Mouse (Mus musculus): ENCODE results near the gene Idi2. TPM values are rescaled to one million over a fixed set of nuclear protein-coding genes. Genes with fewer than 3 reads are reported as not detected.
"Not testable (repeated sequence)": the region's sequence is repeated elsewhere in the genome, so short reads cannot be mapped to it uniquely, and the experiment has no call there.

Idi2 gene
- total and polyA plus RNA-seq, 3 experiments: not detected

GRCm38 (mm10) chr13:8941701-8942100 lies 11.0 kb upstream of the Idi2 start:
- dilution Hi-C loops (cut with MboI; ENCODE audit: extremely low pct_ligation_motif_present, extremely low pct_unique_long_range_greater_than_20kb, low sequenced_read_pairs): not testable (repeated sequence)

GRCm38 (mm10) chr13:8943828-8944227 lies 8.8 kb upstream of the Idi2 start:
- H3K9ac ChIP-seq (ENCODE audit: insufficient read depth, low read depth); H3K4me3 ChIP-seq (replicated peaks in 1 of 3; ENCODE audit: low read depth in 2 of 3, low read length in 2 of 3, poor library complexity in 1 of 3); H3K27me3 ChIP-seq (replicated peaks); H3K27ac ChIP-seq (ENCODE audit: insufficient read depth, low read depth); in situ Hi-C loops (cut with MboI; ENCODE audit: low pct_ligation_motif_present, low pct_unique_long_range_greater_than_20kb, low sequenced_read_pairs); H3K79me2 ChIP-seq (replicated peaks; ENCODE audit: control insufficient read depth, extremely low read depth, insufficient read depth, poor library complexity, severe bottlenecking); DNase-seq (ENCODE audit: extremely low read depth); H3K36me3 ChIP-seq (replicated peaks in 1 of 2; ENCODE audit: control insufficient read depth in 1 of 2, insufficient read depth in 1 of 2, low read length in 1 of 2); dilution Hi-C loops (cut with MboI; ENCODE audit: extremely low pct_ligation_motif_present, extremely low pct_unique_long_range_greater_than_20kb, low sequenced_read_pairs); H3K9me3 ChIP-seq (replicated peaks; ENCODE audit: low read length); H3K4me1 ChIP-seq (ENCODE audit: control insufficient read depth in 1 of 2, insufficient read depth in 2 of 2); H3K4me2 ChIP-seq (ENCODE audit: insufficient read depth, low read depth, poor library complexity, severe bottlenecking): not testable (repeated sequence)

More at GRCm38 (mm10) chr13:8941701-8942100, 11.0 kb upstream of the Idi2 start:
- DNase-seq (ENCODE audit: extremely low read depth); H3K4me3 ChIP-seq (replicated peaks in 1 of 3; ENCODE audit: low read depth in 2 of 3, low read length in 2 of 3, poor library complexity in 1 of 3); H3K9ac ChIP-seq (ENCODE audit: insufficient read depth, low read depth); in situ Hi-C loops (cut with MboI; ENCODE audit: low pct_ligation_motif_present, low pct_unique_long_range_greater_than_20kb, low sequenced_read_pairs); H3K79me2 ChIP-seq (replicated peaks; ENCODE audit: control insufficient read depth, extremely low read depth, insufficient read depth, poor library complexity, severe bottlenecking); H3K4me1 ChIP-seq (ENCODE audit: control insufficient read depth in 1 of 2, insufficient read depth in 2 of 2); H3K4me2 ChIP-seq (ENCODE audit: insufficient read depth, low read depth, poor library complexity, severe bottlenecking); H3K27ac ChIP-seq (ENCODE audit: insufficient read depth, low read depth); H3K36me3 ChIP-seq (replicated peaks in 1 of 2; ENCODE audit: control insufficient read depth in 1 of 2, insufficient read depth in 1 of 2, low read length in 1 of 2); H3K27me3 ChIP-seq (replicated peaks); H3K9me3 ChIP-seq (replicated peaks; ENCODE audit: low read length): not testable (repeated sequence)

- in situ Hi-C loops (cut with MboI; ENCODE audit: low pct_ligation_motif_present, low pct_unique_long_range_greater_than_20kb, low sequenced_read_pairs); DNase-seq (ENCODE audit: extremely low read depth); H3K4me1 ChIP-seq (ENCODE audit: control insufficient read depth in 1 of 2, insufficient read depth in 2 of 2); H3K79me2 ChIP-seq (replicated peaks; ENCODE audit: control insufficient read depth, extremely low read depth, insufficient read depth, poor library complexity, severe bottlenecking); H3K9me3 ChIP-seq (replicated peaks; ENCODE audit: low read length); H3K27me3 ChIP-seq (replicated peaks); H3K27ac ChIP-seq (ENCODE audit: insufficient read depth, low read depth); dilution Hi-C loops (cut with MboI; ENCODE audit: extremely low pct_ligation_motif_present, extremely low pct_unique_long_range_greater_than_20kb, low sequenced_read_pairs); H3K4me2 ChIP-seq (ENCODE audit: insufficient read depth, low read depth, poor library complexity, severe bottlenecking); H3K4me3 ChIP-seq (replicated peaks in 1 of 3; ENCODE audit: low read depth in 2 of 3, low read length in 2 of 3, poor library complexity in 1 of 3); H3K36me3 ChIP-seq (replicated peaks in 1 of 2; ENCODE audit: control insufficient read depth in 1 of 2, insufficient read depth in 1 of 2, low read length in 1 of 2); H3K9ac ChIP-seq (ENCODE audit: insufficient read depth, low read depth): not testable (repeated sequence)
Measured at GRCm38 (mm10) chr13:8948131-8948530, 4.5 kb upstream of the Idi2 start, which contains the start of gene Gm9745. Gene Gm9745, minus strand, starts transcription at chr13:8948231.

GRCm38 (mm10) chr13:8955127-8955526 lies 2.5 kb downstream of the Idi2 start:
- H3K4me2 ChIP-seq (ENCODE audit: insufficient read depth, low read depth, poor library complexity, severe bottlenecking); H3K36me3 ChIP-seq (replicated peaks in 1 of 2; ENCODE audit: control insufficient read depth in 1 of 2, insufficient read depth in 1 of 2, low read length in 1 of 2); H3K4me3 ChIP-seq (replicated peaks in 1 of 3; ENCODE audit: low read depth in 2 of 3, low read length in 2 of 3, poor library complexity in 1 of 3); H3K9ac ChIP-seq (ENCODE audit: insufficient read depth, low read depth); H3K79me2 ChIP-seq (replicated peaks; ENCODE audit: control insufficient read depth, extremely low read depth, insufficient read depth, poor library complexity, severe bottlenecking); H3K4me1 ChIP-seq (ENCODE audit: control insufficient read depth in 1 of 2, insufficient read depth in 2 of 2); in situ Hi-C loops (cut with MboI; ENCODE audit: low pct_ligation_motif_present, low pct_unique_long_range_greater_than_20kb, low sequenced_read_pairs); H3K9me3 ChIP-seq (replicated peaks; ENCODE audit: low read length); H3K27ac ChIP-seq (ENCODE audit: insufficient read depth, low read depth); H3K27me3 ChIP-seq (replicated peaks); DNase-seq (ENCODE audit: extremely low read depth); dilution Hi-C loops (cut with MboI; ENCODE audit: extremely low pct_ligation_motif_present, extremely low pct_unique_long_range_greater_than_20kb, low sequenced_read_pairs): not testable (repeated sequence)

- dilution Hi-C loops (cut with MboI; ENCODE audit: extremely low pct_ligation_motif_present, extremely low pct_unique_long_range_greater_than_20kb, low sequenced_read_pairs): not testable (repeated sequence)
Measured at GRCm38 (mm10) chr13:8956873-8957272, 4.2 kb downstream of the Idi2 start.

GRCm38 (mm10) chr13:8959058-8959457 lies 6.4 kb downstream of the Idi2 start:
- not testable (repeated sequence) for H3K4me3 ChIP-seq (replicated peaks in 1 of 3; ENCODE audit: low read depth in 2 of 3, low read length in 2 of 3, poor library complexity in 1 of 3); H3K36me3 ChIP-seq (replicated peaks in 1 of 2; ENCODE audit: control insufficient read depth in 1 of 2, insufficient read depth in 1 of 2, low read length in 1 of 2)

More at GRCm38 (mm10) chr13:8956873-8957272, 4.2 kb downstream of the Idi2 start:
- H3K79me2 ChIP-seq (replicated peaks; ENCODE audit: control insufficient read depth, extremely low read depth, insufficient read depth, poor library complexity, severe bottlenecking); H3K9ac ChIP-seq (ENCODE audit: insufficient read depth, low read depth); H3K4me3 ChIP-seq (replicated peaks in 1 of 3; ENCODE audit: low read depth in 2 of 3, low read length in 2 of 3, poor library complexity in 1 of 3); H3K4me1 ChIP-seq (ENCODE audit: control insufficient read depth in 1 of 2, insufficient read depth in 2 of 2); in situ Hi-C loops (cut with MboI; ENCODE audit: low pct_ligation_motif_present, low pct_unique_long_range_greater_than_20kb, low sequenced_read_pairs); DNase-seq (ENCODE audit: extremely low read depth); H3K36me3 ChIP-seq (replicated peaks in 1 of 2; ENCODE audit: control insufficient read depth in 1 of 2, insufficient read depth in 1 of 2, low read length in 1 of 2); H3K27ac ChIP-seq (ENCODE audit: insufficient read depth, low read depth); H3K4me2 ChIP-seq (ENCODE audit: insufficient read depth, low read depth, poor library complexity, severe bottlenecking); H3K27me3 ChIP-seq (replicated peaks); H3K9me3 ChIP-seq (replicated peaks; ENCODE audit: low read length): not testable (repeated sequence)

More at GRCm38 (mm10) chr13:8959058-8959457, 6.4 kb downstream of the Idi2 start:
- DNase-seq (ENCODE audit: extremely low read depth); H3K9ac ChIP-seq (ENCODE audit: insufficient read depth, low read depth); H3K79me2 ChIP-seq (replicated peaks; ENCODE audit: control insufficient read depth, extremely low read depth, insufficient read depth, poor library complexity, severe bottlenecking); H3K4me1 ChIP-seq (ENCODE audit: control insufficient read depth in 1 of 2, insufficient read depth in 2 of 2); in situ Hi-C loops (cut with MboI; ENCODE audit: low pct_ligation_motif_present, low pct_unique_long_range_greater_than_20kb, low sequenced_read_pairs); H3K27ac ChIP-seq (ENCODE audit: insufficient read depth, low read depth); H3K27me3 ChIP-seq (replicated peaks); H3K4me2 ChIP-seq (ENCODE audit: insufficient read depth, low read depth, poor library complexity, severe bottlenecking); H3K9me3 ChIP-seq (replicated peaks; ENCODE audit: low read length); dilution Hi-C loops (cut with MboI; ENCODE audit: extremely low pct_ligation_motif_present, extremely low pct_unique_long_range_greater_than_20kb, low sequenced_read_pairs): not testable (repeated sequence)

Data from CH12.LX (cell line).